Mouse (Mus musculus) large intestine, adult 2 months (tissue): ENCODE data around the gene Myh6. TPM values are rescaled to one million over a fixed set of nuclear protein-coding genes. Genes with fewer than 3 reads are reported as not detected.

ENCODE experiments used
- DNase-seq: peaks from one replicate; pipeline ENCODE4 v3.0.0-alpha.2; 2012; ENCODE audit warnings: low read depth, low spot score
- WGBS: fragments of 180-500 bp; shearing (Covaris S2); methylation state at CpG from one replicate; pipeline ENCODE4 v1.1.7; 2018; 5-methylcytosine and 5-hydroxymethylcytosine counted together
- polyA plus RNA-seq: library from polyadenylated mRNA; depleted of rRNA; stranded (reverse); fragments of >200 nt; gene quantifications from 2 replicates; pipeline ENCODE4 v1.2.3, GENCODE M21; 2012; rRNA removed

Myh6 gene
- polyA plus RNA-seq, 1 experiment = 0.07 TPM

GRCm38 (mm10) chr14:54903641-54904040 lies 63.1 kb downstream of the Myh6 start:
- WGBS = 75% methylated on average over 4 of the region's 4 CpGs

GRCm38 (mm10) chr14:54900383-54900782 lies 66.3 kb downstream of the Myh6 start:
- DNase-seq = no peak
- WGBS = under 1% methylated on average over 3 of the region's 3 CpGs

More at GRCm38 (mm10) chr14:54903641-54904040, 63.1 kb downstream of the Myh6 start:
- no peak for DNase-seq

- WGBS = 42% methylated on average over 2 of the region's 2 CpGs
- no peak for DNase-seq
These were observed 69.3 kb downstream of the Myh6 start for GRCm38 (mm10) chr14:54897445-54897844.

GRCm38 (mm10) chr14:54894296-54895151 lies 72.2 kb downstream of the Myh6 start:
- DNase-seq = no peak
- under 1% methylated on average over 54 of the region's 54 CpGs for WGBS

DNA sequence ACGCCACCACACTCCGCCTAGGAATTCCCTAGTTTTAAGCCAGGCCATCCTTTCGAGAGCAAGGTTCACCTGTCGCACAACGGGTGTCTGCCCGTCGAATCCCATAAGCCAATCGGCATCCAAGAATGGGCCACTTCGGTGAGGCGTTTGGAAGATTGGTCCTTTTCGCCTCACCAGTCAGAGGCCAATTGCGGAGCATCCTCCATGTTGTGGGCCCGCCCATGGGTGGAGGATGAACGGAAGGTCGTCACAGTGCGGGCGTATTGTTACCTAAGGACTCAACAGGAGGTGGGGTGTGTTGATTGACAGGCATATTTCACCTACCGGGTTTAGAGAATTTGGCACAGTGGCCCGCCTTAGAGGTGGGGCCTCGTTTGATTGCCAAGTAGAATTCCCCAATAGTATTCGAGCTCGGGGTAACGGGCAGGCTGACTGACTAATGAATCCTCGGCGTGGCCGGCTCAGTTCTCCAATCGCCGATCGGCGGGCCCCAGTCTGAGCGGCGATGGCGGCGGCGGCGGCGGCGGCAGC lies 73.0 kb downstream of the Myh6 start:
- WGBS = under 1% methylated on average over 38 of the region's 38 CpGs
- peak; percentile 99 for DNase-seq

- no peak for DNase-seq
- 93% methylated on average over 3 of the region's 3 CpGs for WGBS
These were observed 74.5 kb downstream of the Myh6 start, which contains the start of gene Pabpn1 for GRCm38 (mm10) chr14:54892200-54892599. Pabpn1 (plus strand) TSS chr14:54892500.

Other genes starting within 250 kb of the Myh6 start
- 36.1 and 135 TPM in 2 replicates for gene Slc7a8, start 185.0 kb downstream of the Myh6 start, polyA plus RNA-seq
- not detected in 2 replicates for gene Rnf212b, start 152.8 kb downstream of the Myh6 start, polyA plus RNA-seq
- gene Homez, start 96.0 kb downstream of the Myh6 start, polyA plus RNA-seq = 2.5 and 3.4 TPM in 2 replicates
- 9.1 and 11.2 TPM in 2 replicates for gene Ppp1r3e, start 89.4 kb downstream of the Myh6 start, polyA plus RNA-seq
- 31.6 and 48.3 TPM in 2 replicates for gene Bcl2l2, start 83.5 kb downstream of the Myh6 start, polyA plus RNA-seq
- 0.74 TPM in 1 of 2 replicates, not detected in the other for gene Gm20521, start 83.5 kb downstream of the Myh6 start, polyA plus RNA-seq
- gene Pabpn1, start 74.4 kb downstream of the Myh6 start, polyA plus RNA-seq = 77.8 and 112 TPM in 2 replicates
- 11.3 and 11.7 TPM in 2 replicates for gene Slc22a17, start 53.8 kb downstream of the Myh6 start, polyA plus RNA-seq
- gene Efs, start 40.8 kb downstream of the Myh6 start, polyA plus RNA-seq = 3.0 and 3.5 TPM in 2 replicates
- gene Il25, start 34.2 kb downstream of the Myh6 start, polyA plus RNA-seq = 0.21 and 0.50 TPM in 2 replicates
- 1.0 and 1.8 TPM in 2 replicates for gene Cmtm5, start 30.7 kb downstream of the Myh6 start, polyA plus RNA-seq
- not detected in 2 replicates for gene Gm17428, start 10.0 kb upstream of the Myh6 start, polyA plus RNA-seq
- 0.19 and 0.22 TPM in 2 replicates for gene Myh7, start 27.7 kb upstream of the Myh6 start, polyA plus RNA-seq
- gene Ngdn, start 48.5 kb upstream of the Myh6 start, polyA plus RNA-seq = 17.9 and 18.3 TPM in 2 replicates
- gene Zfhx2, start 125.4 kb upstream of the Myh6 start, polyA plus RNA-seq = 1.4 and 1.7 TPM in 2 replicates
- gene Thtpa, start 127.9 kb upstream of the Myh6 start, polyA plus RNA-seq = 7.2 and 7.5 TPM in 2 replicates
- gene Ap1g2, start 139.7 kb upstream of the Myh6 start, polyA plus RNA-seq = 64.5 and 107 TPM in 2 replicates
- gene Jph4, start 150.0 kb upstream of the Myh6 start, polyA plus RNA-seq = 0.52 and 0.92 TPM in 2 replicates